Mouse (Mus musculus) liver, postnatal 0 days (tissue): ENCODE data around the gene Galntl5.

ENCODE experiments used
- CTCF ChIP-seq: sonication (generic); IDR thresholded peaks from 2 replicates; pipeline ENCODE4 v1.5.1; 2016; ENCODE audit warnings: antibody characterized with exemption, low read depth
- EP300 ChIP-seq: IDR thresholded peaks from 2 replicates; pipeline ENCODE4 v1.6.1; 2016; ENCODE audit warnings: antibody characterized with exemption, low read depth, mild to moderate bottlenecking

GRCm38 (mm10) chr5:25154823-25155222 is 26.4 kb upstream of the Galntl5 start:
- TF ChIP-seq CTCF, result no peak
- no peak for TF ChIP-seq EP300
